In the genomic region with DNA sequence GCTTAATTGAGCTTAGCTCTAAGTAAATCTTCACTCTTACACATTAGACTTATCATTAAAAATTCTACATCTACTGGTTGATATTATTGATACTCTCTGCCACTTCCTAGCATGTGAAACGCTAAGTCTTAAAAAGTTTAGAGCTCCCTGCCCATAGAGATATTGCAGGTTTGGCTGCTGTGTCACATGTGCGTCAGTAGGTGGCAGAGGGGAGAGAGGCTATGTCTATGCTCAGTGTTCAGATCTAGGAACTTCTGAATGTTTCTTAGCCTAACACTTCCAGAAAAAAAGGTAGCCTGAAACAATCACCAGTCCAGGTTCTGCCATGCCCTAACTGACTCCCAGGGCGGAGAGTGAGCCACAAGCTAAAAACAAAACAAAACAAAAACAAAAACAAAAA, we compare ENCODE assay signal across 10 mouse cellular contexts.
A peak's percentile ranks its signal among the peaks of the same experiment; 100 is the strongest.
DNase-seq lines count a peak whose midpoint lies in the region; TF ChIP-seq lines count a peak whose summit lies in the region.
"Had no signal": no experiment of that assay in that cellular context is flagged by ENCODE, and none has a peak within 500 bp of the region (broad histone marks: within the 10 kb centered on the region; RNA-seq: fewer than 3 reads in every experiment).

No protein-coding gene starts in this region.

- intact Hi-C loops in left cerebral cortex, postnatal 14 days (cut with DNase I), result no loop called here
- intact Hi-C loops in left cerebral cortex, postnatal 10 days (cut with DNase I), result no loop called here

- no peaks in the 10 kb centered on the region for H3K4me1 ChIP-seq in thymus, adult 2 months (replicated peaks; ENCODE audit: control insufficient read depth, insufficient read depth, low read length)
- H3K4me1 ChIP-seq: limb, embryonic 13.5 days had no signal

- no peak overlapping the region for H3K27ac ChIP-seq in thymus, adult 2 months (ENCODE audit: control insufficient read depth, insufficient read depth, low read length)
- H3K27ac ChIP-seq: limb, embryonic 13.5 days had no signal

- H3K27me3 ChIP-seq in thymus, adult 2 months (ENCODE audit: control insufficient read depth, insufficient read depth, low read length), result no peaks in the 10 kb centered on the region
- H3K27me3 ChIP-seq: limb, embryonic 13.5 days had no signal

- no peak for TF ChIP-seq CTCF in thymus, adult 2 months (IDR thresholded peaks at IDR 0.05; ENCODE audit: borderline replicate concordance, control insufficient read depth, extremely low read depth, insufficient read depth, low read length, poor library complexity)

- 47% methylated on average over 3 of the region's 3 CpGs for WGBS in thymus, adult 2 months

- no peak for TF ChIP-seq POLR2A in thymus, adult 2 months (IDR thresholded peaks at IDR 0.05; ENCODE audit: control insufficient read depth, extremely low read depth, insufficient read depth, low read length, poor library complexity)

- no peaks in the 10 kb centered on the region for H3K36me3 ChIP-seq in thymus, adult 2 months (ENCODE audit: control insufficient read depth, insufficient read depth, low read length)
- H3K36me3 ChIP-seq: G1E; limb, embryonic 13.5 days had no signal

- H3K4me3 ChIP-seq in thymus, adult 2 months (ENCODE audit: control insufficient read depth, insufficient read depth, low read length), result no peak overlapping the region
- H3K4me3 ChIP-seq: limb, embryonic 13.5 days had no signal

- peak; percentile 29 to 31 for DNase-seq in adrenal gland, postnatal 36 days
- DNase-seq in adrenal gland, adult 18-20 months (ENCODE audit: low spot score in 2 of 2), result no peak
- DNase-seq in left cerebral cortex, postnatal 14 days (ENCODE audit: low spot score in 2 of 2), result peak; percentile 14
- DNase-seq in left cerebral cortex, postnatal 10 days (ENCODE audit: extremely low spot score in 1 of 2, low spot score in 2 of 2), result no peak
- DNase-seq in NIH3T3 (ENCODE audit: low read depth), result peak; percentile 52
- peak; percentile 30 for DNase-seq in induced T-regulatory cell, adult 2 months (ENCODE audit: low read depth)
- DNase-seq in spleen, postnatal 10 days (ENCODE audit: low spot score in 2 of 2), result no peak
- DNase-seq in thymus, adult 2 months, result no peak

Comparison
In these comparisons a context has a peak if more than half of its experiments do, and no peak if none do; other contexts are left out.
1. DNase-seq: peak in adrenal gland, postnatal 36 days (2 of 2), left cerebral cortex, postnatal 14 days (2 of 2), NIH3T3 (single experiment) and induced T-regulatory cell, adult 2 months (single experiment); none in adrenal gland, adult 18-20 months (0 of 2), left cerebral cortex, postnatal 10 days (0 of 2), spleen, postnatal 10 days (0 of 2) and thymus, adult 2 months (single experiment).